Mouse (Mus musculus): ENCODE results near the gene Dydc2.

GRCm38 (mm10) chr14:41000801-41001200 is 68.2 kb downstream of the Dydc2 start:
- no peak for TF ChIP-seq CTCF (IDR thresholded peaks at IDR 0.05)
- no peak for TF ChIP-seq EP300 (IDR thresholded peaks at IDR 0.05)

All from lung, postnatal 0 days (tissue).